Mouse (Mus musculus): ENCODE measurements around the gene Erh. TPM values are rescaled to one million over a fixed set of nuclear protein-coding genes. Genes with fewer than 3 reads are reported as not detected.
A peak's percentile ranks its signal among the peaks of the same experiment; 100 is the strongest.

Gene Erh
- polyA plus RNA-seq, 1 experiment = 50.3 TPM

DNA sequence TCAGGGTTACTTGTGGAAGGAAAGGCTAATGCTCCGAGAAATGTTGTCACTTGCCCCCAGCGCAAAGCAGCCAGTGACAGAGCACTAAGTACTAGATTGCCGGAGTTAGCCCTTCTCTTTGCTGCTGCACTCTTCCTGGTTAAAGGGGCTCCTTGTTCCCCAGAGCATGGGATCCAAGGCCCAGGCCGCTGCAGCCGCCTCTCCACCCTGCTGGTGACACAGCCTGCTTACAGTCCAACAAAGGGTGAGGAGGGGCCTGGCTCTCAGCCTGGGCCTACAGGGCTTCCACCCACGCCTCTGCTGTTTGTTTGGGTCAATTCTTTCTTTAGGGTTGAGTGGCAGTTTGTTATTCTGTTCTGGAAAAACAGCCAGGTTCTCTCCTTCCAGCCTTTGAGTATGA lies 45.4 kb downstream of the Erh start:
- TF ChIP-seq CTCF (IDR thresholded peaks at IDR 0.05; ENCODE audit: borderline replicate concordance, insufficient read depth, low read length) = no peak
- no peak for TF ChIP-seq POLR2A (IDR thresholded peaks at IDR 0.05; ENCODE audit: low read depth, low read length)
- no peak overlapping the region for H3K27ac ChIP-seq (ENCODE audit: insufficient read depth, low read length)

GRCm38 (mm10) chr12:80598236-80598635 lies 45.9 kb downstream of the Erh start:
- TF ChIP-seq CTCF (IDR thresholded peaks at IDR 0.05; ENCODE audit: borderline replicate concordance, insufficient read depth, low read length) (no peak), POLR2A (IDR thresholded peaks at IDR 0.05; ENCODE audit: low read depth, low read length) (no peak)
- no peak overlapping the region for H3K27ac ChIP-seq (ENCODE audit: insufficient read depth, low read length)
- H3K4me1 ChIP-seq (ENCODE audit: control insufficient read depth, insufficient read depth, low read length) = peaks cover 3% of the 10 kb centered on the region; the same call in 1 of the 2 replicates
- no peak overlapping the region for H3K4me3 ChIP-seq (ENCODE audit: insufficient read depth, low read length)

More for the DNA sequence above, 45.4 kb downstream of the Erh start:
- peaks cover 5% of the 10 kb centered on the region for H3K4me1 ChIP-seq (ENCODE audit: control insufficient read depth, insufficient read depth, low read length)
- H3K4me3 ChIP-seq (ENCODE audit: insufficient read depth, low read length) = no peak overlapping the region

- Histone ChIP-seq H3K4me3 (ENCODE audit: insufficient read depth, low read length) (no peak overlapping the region), H3K4me1 (ENCODE audit: control insufficient read depth, insufficient read depth, low read length) (0 out of 2 replicates have a peak, but pooled peaks cover 3% of the 10 kb centered on the region), H3K27ac (ENCODE audit: insufficient read depth, low read length) (no peak overlapping the region)
- no peak for TF ChIP-seq POLR2A (IDR thresholded peaks at IDR 0.05; ENCODE audit: low read depth, low read length)
- TF ChIP-seq CTCF (IDR thresholded peaks at IDR 0.05; ENCODE audit: borderline replicate concordance, insufficient read depth, low read length) = no peak
These were observed 48.2 kb downstream of the Erh start for GRCm38 (mm10) chr12:80595968-80596367.

DNA sequence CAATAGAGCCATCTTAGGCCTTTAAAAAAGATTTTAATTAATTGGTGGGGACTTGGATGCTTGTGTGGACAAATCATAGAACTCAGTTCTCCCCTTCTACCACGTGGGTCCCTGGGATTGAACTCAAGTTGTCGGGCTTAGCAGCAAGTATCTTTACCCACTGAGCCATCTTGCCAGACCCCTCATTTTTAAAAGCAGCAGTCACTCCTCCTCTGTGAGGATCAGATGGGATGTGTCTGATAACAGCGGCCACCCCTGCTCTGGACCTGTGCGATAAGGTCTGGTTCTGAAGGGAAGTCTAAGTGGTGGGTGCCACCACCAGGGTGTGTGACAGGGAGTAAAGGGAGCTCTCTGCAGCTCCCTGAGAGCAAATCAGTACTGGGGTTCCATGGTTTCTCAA lies 48.6 kb downstream of the Erh start:
- Histone ChIP-seq H3K4me1 (ENCODE audit: control insufficient read depth, insufficient read depth, low read length) (0 out of 2 replicates have a peak, but pooled peaks cover 3% of the 10 kb centered on the region), H3K27ac (ENCODE audit: insufficient read depth, low read length) (no peak overlapping the region), H3K4me3 (ENCODE audit: insufficient read depth, low read length) (no peak overlapping the region)
- TF ChIP-seq POLR2A (IDR thresholded peaks at IDR 0.05; ENCODE audit: low read depth, low read length) = no peak

DNA sequence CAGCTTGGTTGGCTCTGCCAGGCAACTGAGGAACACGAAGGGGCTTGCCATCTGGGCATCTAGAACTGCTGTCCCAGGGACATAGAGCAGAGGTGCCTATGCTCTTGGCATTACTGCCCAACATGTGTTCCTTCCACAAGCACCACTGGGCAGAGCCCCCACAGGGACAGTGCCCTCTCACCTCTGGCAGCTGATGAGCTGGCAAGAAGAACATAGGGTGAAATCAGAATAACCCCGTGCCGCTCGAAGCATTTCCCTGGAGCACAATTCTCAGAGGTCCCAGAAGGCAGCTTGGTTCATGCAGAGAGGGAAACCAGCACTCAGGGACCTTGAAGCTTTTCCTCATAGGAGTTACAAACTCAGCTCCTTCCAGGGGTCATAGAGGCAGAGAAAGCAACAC lies 49.4 kb downstream of the Erh start:
- H3K4me3 ChIP-seq (ENCODE audit: insufficient read depth, low read length) = no peak overlapping the region
- no peak for TF ChIP-seq POLR2A (IDR thresholded peaks at IDR 0.05; ENCODE audit: low read depth, low read length)
- no peak for TF ChIP-seq CTCF (IDR thresholded peaks at IDR 0.05; ENCODE audit: borderline replicate concordance, insufficient read depth, low read length)
- H3K4me1 ChIP-seq (ENCODE audit: control insufficient read depth, insufficient read depth, low read length) = 0 out of 2 replicates have a peak, but pooled peaks cover 3% of the 10 kb centered on the region
- no peak overlapping the region for H3K27ac ChIP-seq (ENCODE audit: insufficient read depth, low read length)

DNA sequence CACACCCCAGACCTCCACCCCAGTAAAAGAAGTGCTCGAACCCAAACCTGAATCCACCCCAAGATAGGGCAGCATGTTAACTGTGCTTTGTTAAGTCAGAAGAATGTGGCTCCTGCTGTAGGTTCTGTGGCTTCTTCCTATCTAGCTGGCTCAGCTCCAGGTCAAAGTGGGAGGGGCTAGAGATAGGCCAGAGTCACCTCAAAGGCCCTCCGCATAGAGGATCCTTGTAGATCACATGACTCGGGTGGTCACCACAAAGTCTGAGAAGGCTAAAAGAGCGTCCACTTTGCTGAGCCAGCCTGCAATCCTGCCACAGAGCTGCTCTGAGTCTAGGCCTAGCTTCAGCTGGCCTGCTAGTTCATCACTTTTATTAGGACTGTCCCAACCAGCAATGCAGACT lies 50.0 kb downstream of the Erh start:
- no peak overlapping the region for H3K4me3 ChIP-seq (ENCODE audit: insufficient read depth, low read length)
- no peak for TF ChIP-seq CTCF (IDR thresholded peaks at IDR 0.05; ENCODE audit: borderline replicate concordance, insufficient read depth, low read length)
- TF ChIP-seq POLR2A (IDR thresholded peaks at IDR 0.05; ENCODE audit: low read depth, low read length) = no peak
- no peak overlapping the region for H3K27ac ChIP-seq (ENCODE audit: insufficient read depth, low read length)

DNA sequence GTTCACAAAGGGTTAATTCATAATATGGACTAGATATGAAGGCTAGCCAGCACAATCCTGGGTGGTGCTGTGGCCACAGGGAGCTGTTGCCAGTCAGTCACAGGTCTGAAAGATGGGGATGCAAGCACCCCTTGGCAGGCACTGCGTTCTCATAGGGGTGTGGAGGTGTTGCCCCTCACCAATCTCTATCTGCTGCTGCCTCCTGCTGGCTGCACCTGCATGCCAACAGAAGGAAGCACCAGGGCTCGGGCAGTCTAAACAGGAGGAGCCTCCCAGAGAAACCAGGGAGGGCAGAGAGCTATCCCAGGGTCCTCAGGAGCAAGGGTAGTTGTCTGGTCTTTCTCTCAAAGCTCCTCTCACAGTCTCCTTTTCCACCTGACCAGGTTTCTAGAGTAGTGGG lies 59.2 kb downstream of the Erh start:
- no peaks in the 10 kb centered on the region for H3K4me1 ChIP-seq (ENCODE audit: control insufficient read depth, insufficient read depth, low read length)
- no peak overlapping the region for H3K4me3 ChIP-seq (ENCODE audit: insufficient read depth, low read length)
- H3K27ac ChIP-seq (ENCODE audit: insufficient read depth, low read length) = no peak overlapping the region
- TF ChIP-seq POLR2A (IDR thresholded peaks at IDR 0.05; ENCODE audit: low read depth, low read length) = no peak
- peak; percentile 66; the same call in 1 of the 2 replicates for TF ChIP-seq CTCF (IDR thresholded peaks at IDR 0.05; ENCODE audit: borderline replicate concordance, insufficient read depth, low read length)

More for the DNA sequence above, 50.0 kb downstream of the Erh start:
- 0 out of 2 replicates have a peak, but pooled peaks cover 3% of the 10 kb centered on the region for H3K4me1 ChIP-seq (ENCODE audit: control insufficient read depth, insufficient read depth, low read length)

Other genes with a start within 250 kb of the Erh start
- gene Dcaf5, start 207.7 kb downstream of the Erh start, polyA plus RNA-seq (2011; ENCODE audit: insufficient read length, low read depth, missing spikeins) = 34.5 and 45.0 TPM in 2 replicates
- 15.6 and 23.9 TPM in 2 replicates for gene Exd2, start 181.2 kb downstream of the Erh start, polyA plus RNA-seq (2011; ENCODE audit: insufficient read length, low read depth, missing spikeins)
- gene Galnt16, start 126.1 kb downstream of the Erh start, polyA plus RNA-seq (2011; ENCODE audit: insufficient read length, low read depth, missing spikeins) = 3.4 and 7.8 TPM in 2 replicates
- gene Slc39a9, start 458 bp downstream of the Erh start, polyA plus RNA-seq (2011; ENCODE audit: insufficient read length, low read depth, missing spikeins) = 31.6 and 32.1 TPM in 2 replicates
- gene Plekhd1, start 48.2 kb upstream of the Erh start, polyA plus RNA-seq (2011; ENCODE audit: insufficient read length, low read depth, missing spikeins) = not detected in 2 replicates
- not detected in 2 replicates for gene Ccdc177, start 116.3 kb upstream of the Erh start, polyA plus RNA-seq (2011; ENCODE audit: insufficient read length, low read depth, missing spikeins)
- gene Susd6, start 146.2 kb upstream of the Erh start, polyA plus RNA-seq (2011; ENCODE audit: insufficient read length, low read depth, missing spikeins) = 73.7 and 75.3 TPM in 2 replicates

Data from embryonic fibroblast, embryonic 13.5 days (primary cell).